Mouse (Mus musculus) embryonic fibroblast, embryonic 13.5 days (primary cell): ENCODE data around the gene Serpinb7.

Experiments used
- CTCF ChIP-seq: IDR thresholded peaks from 2 replicates; pipeline ENCODE4 v1.5.1; 2011; ENCODE audit warnings: mild to moderate bottlenecking, control low read depth, low read length, moderate library complexity, borderline replicate concordance; ENCODE audit not compliant: insufficient read depth
- POLR2A ChIP-seq: IDR thresholded peaks from 2 replicates; pipeline ENCODE4 v1.6.1; 2011; ENCODE audit warnings: low read depth, mild to moderate bottlenecking, control low read depth, low read length, moderate library complexity

DNA sequence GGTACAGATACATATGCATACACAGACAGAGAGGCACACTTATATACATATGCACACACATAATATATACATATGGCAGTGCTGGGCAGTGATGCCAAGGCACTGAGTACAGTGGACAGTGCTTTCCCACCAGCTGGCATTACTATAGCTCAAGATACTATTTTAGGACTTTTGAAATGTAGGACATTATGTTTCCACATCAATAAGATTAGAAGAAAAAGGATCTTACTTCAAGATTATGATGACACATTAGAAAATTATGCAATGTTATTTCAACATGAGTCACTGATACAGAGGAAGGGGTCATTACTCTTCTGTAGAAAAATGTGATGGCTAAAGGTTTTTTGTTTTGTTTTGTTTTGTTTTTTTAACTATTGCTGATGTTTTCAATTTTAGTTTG is 102.6 kb downstream of the Serpinb7 start:
- TF ChIP-seq CTCF: no peak
- no peak for TF ChIP-seq POLR2A
